Mouse (Mus musculus) lung, postnatal 0 days (tissue): ENCODE data around the gene Grsf1. TPM values are rescaled to one million over a fixed set of nuclear protein-coding genes. Genes with fewer than 3 reads are reported as not detected.

Source experiments
- ATAC-seq: fragments of 200-750 bp; cut with Nextera tagmentation; 2 replicates; pipeline ENCODE4 v1.8.0; 2017; ENCODE audit warnings: moderate library complexity
- DNase-seq: peaks from one replicate; pipeline ENCODE4 v3.0.0-alpha.2; 2016; ENCODE audit warnings: low spot score
- H3K27ac ChIP-seq: fragments of 300-500 bp; sonication (generic); 2 replicates; pipeline ENCODE4 v1.5.1; 2014; ENCODE audit warnings: antibody characterized with exemption, mild to moderate bottlenecking, low read length, mixed read lengths
- H3K27me3 ChIP-seq: fragments of 300-500 bp; sonication (generic); replicated peaks from 2 replicates; pipeline ENCODE4 v1.6.1; 2014; ENCODE audit warnings: low read length, mixed read lengths; ENCODE audit not compliant: insufficient read depth
- H3K36me3 ChIP-seq: fragments of 300-500 bp; sonication (generic); 2 replicates; pipeline ENCODE4 v1.6.1; 2014; ENCODE audit warnings: low read length, mixed read lengths; ENCODE audit not compliant: insufficient read depth
- H3K4me1 ChIP-seq: fragments of 300-500 bp; sonication (generic); 2 replicates; pipeline ENCODE4 v1.6.1; 2014; ENCODE audit warnings: antibody characterized with exemption, low read depth, low read length, mixed read lengths; ENCODE audit not compliant: insufficient read depth
- H3K4me2 ChIP-seq: fragments of 300-500 bp; sonication (generic); replicated peaks from 2 replicates; pipeline ENCODE4 v1.6.1; 2014; ENCODE audit warnings: low read depth, mild to moderate bottlenecking, low read length, moderate library complexity, mixed read lengths
- H3K4me3 ChIP-seq: fragments of 300-500 bp; sonication (generic); 2 replicates; pipeline ENCODE4 v1.5.1; 2014; ENCODE audit warnings: low read depth, low read length
- H3K9ac ChIP-seq: fragments of 300-500 bp; sonication (generic); replicated peaks from 2 replicates; pipeline ENCODE4 v1.6.1; 2014; ENCODE audit warnings: low read depth, mild to moderate bottlenecking
- H3K9me3 ChIP-seq: fragments of 300-500 bp; sonication (generic); 2 replicates; pipeline ENCODE4 v1.6.1; 2016; ENCODE audit warnings: low read length, mixed read lengths
- CTCF ChIP-seq: IDR thresholded peaks from 2 replicates; pipeline ENCODE4 v1.5.1; 2016; ENCODE audit warnings: antibody characterized with exemption, mild to moderate bottlenecking
- EP300 ChIP-seq: IDR thresholded peaks from 2 replicates; pipeline ENCODE4 v1.6.1; 2016; ENCODE audit warnings: antibody characterized with exemption, mild to moderate bottlenecking, control low read depth
- WGBS: fragments of 180-500 bp; shearing (Covaris S2); extraction: QIAGEN DNeasy Blood & Tissue Kit; methylation state at CpG from one replicate; pipeline ENCODE4 v1.1.7; 2014; 5-methylcytosine and 5-hydroxymethylcytosine counted together
- polyA plus RNA-seq: library from polyadenylated mRNA; unstranded; fragments of >200 nt; fragmentation: Nextera tagmentation; extraction: Ambion mirVana; gene quantifications from 2 replicates; pipeline ENCODE4 v1.2.1, GENCODE M21; 2015

The Grsf1 gene
- 45.4 and 46.0 TPM in 2 replicates for polyA plus RNA-seq

DNA sequence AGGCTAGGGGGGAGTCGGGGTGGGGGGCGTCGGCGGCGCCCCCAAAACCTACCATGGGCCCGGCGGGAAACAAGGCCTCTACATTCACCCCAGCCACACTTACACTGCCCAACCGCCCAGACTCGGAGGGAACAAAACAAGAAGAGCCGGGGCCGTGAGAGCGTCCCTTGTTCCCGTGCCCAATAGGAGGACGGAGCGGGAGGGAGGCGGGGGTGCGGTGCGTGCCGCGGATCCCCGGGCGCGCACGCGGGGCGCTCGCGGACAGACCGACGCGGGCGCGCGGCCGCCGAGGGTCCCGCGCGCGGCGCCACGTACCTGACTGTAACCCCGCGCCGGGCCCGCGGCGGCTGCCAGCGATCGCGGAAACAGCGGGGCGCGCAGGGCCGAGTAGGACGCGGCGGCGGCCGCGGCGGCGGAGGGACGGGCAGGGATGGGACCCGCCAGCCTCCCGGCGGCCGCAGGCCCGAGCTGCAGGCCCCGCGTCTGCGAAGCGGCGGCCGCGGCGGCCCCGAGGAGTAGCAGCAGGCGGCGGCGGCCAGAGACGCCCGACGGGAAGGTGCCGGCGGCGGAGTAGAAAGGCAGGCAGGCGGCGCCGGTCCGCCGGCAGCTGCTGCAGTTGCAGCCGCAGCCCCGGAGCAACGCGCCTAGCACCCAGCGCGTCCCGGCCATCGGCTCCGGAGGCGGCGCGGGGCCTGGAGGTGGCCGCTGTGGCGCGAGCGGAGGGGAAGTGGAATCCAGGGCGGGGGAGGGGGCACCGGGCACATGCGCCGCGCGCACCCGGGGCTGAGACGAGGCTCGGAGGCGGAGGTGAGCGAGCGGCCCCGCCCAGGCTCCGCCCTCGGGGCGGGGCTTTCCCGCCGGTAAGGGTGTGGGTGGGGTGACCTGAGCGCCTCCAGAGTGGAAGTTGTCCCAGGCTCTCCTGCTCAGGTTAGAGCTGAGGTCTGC is at the start of gene Grsf1:
Gene Grsf1, minus strand, starts transcription at position 729 of the 945 bp plus-strand sequence.
- under 1% methylated on average over 82 of the region's 127 CpGs for WGBS
- Histone ChIP-seq H3K4me3 (peak within 1 kb of the TSS; percentile 94), H3K27me3 (no peaks in the 10 kb centered on the region), H3K9ac (peak within 1 kb of the TSS; percentile 91), H3K4me1 (peaks cover 3% of the 10 kb centered on the region; the same call in 1 of the 2 replicates), H3K27ac (peak within 1 kb of the TSS; percentile 98), H3K4me2 (peak within 1 kb of the TSS; percentile 87), H3K36me3 (no peaks in the 10 kb centered on the region), H3K9me3 (no peaks in the 10 kb centered on the region)
- ATAC-seq (peak; percentile 91), DNase-seq (peak; percentile 94)
- TF ChIP-seq EP300 (no peak), CTCF (no peak)

GRCm38 (mm10) chr5:88724030-88724429 is 48.1 kb upstream of the Grsf1 start:
- no peaks in the 10 kb centered on the region for H3K9me3 ChIP-seq
- TF ChIP-seq EP300 = no peak
- no peak for TF ChIP-seq CTCF
- DNase-seq = no peak
- no peaks in the 10 kb centered on the region for H3K27me3 ChIP-seq
- no peak for ATAC-seq
- H3K4me1 ChIP-seq = peaks cover 14% of the 10 kb centered on the region; the same call in 1 of the 2 replicates
- WGBS = 55% methylated on average over 3 of the region's 3 CpGs
- H3K4me3 ChIP-seq = no peak overlapping the region
- H3K27ac ChIP-seq = no peak overlapping the region
- no peaks in the 10 kb centered on the region for H3K36me3 ChIP-seq
- H3K4me2 ChIP-seq = no peak overlapping the region
- no peak overlapping the region for H3K9ac ChIP-seq

DNA sequence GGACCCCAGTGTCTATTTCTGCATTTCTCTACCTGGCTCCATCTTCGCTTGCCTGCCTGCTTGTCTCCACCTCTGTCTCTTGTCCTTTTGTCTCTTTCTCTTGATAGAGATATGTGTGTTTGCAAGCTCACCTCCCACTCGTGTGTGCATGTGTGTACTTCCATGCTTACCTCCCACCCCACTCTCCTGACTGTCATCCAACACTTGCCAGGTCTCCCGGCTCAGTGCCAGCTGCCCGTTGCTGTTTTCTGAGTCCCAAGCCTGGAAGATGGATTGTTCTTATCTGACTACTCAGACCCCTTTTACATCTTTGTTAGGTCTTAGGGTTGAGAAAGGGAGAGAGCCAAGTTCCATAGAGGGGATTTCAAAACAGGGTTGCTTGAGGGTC is 46.2 kb upstream of the Grsf1 start:
- Histone ChIP-seq H3K27me3 (no peaks in the 10 kb centered on the region), H3K9ac (no peak overlapping the region; the same call in 1 of the 2 replicates), H3K4me3 (peak overlapping the region; percentile 98), H3K4me2 (peak overlapping the region; percentile 75), H3K4me1 (peaks cover 14% of the 10 kb centered on the region; the same call in 1 of the 2 replicates), H3K36me3 (no peaks in the 10 kb centered on the region), H3K27ac (0 out of 2 replicates have a peak overlapping the region, but pooled peaks have one; percentile 14), H3K9me3 (no peaks in the 10 kb centered on the region)
- DNase-seq = peak; percentile 16
- ATAC-seq = no peak
- WGBS = 12% methylated on average over 4 of the region's 4 CpGs
- no peak for TF ChIP-seq EP300
- TF ChIP-seq CTCF = no peak

GRCm38 (mm10) chr5:88721565-88722212 is 45.7 kb upstream of the Grsf1 start:
- Histone ChIP-seq H3K27me3 (no peaks in the 10 kb centered on the region), H3K36me3 (no peaks in the 10 kb centered on the region), H3K9me3 (no peaks in the 10 kb centered on the region), H3K27ac (peak overlapping the region; percentile 98), H3K4me3 (peak overlapping the region; percentile 98), H3K9ac (peak overlapping the region; percentile 86), H3K4me2 (peak overlapping the region; percentile 75), H3K4me1 (peaks cover 14% of the 10 kb centered on the region; the same call in 1 of the 2 replicates)
- ATAC-seq (peak; percentile 69), DNase-seq (peak; percentile 78)
- TF ChIP-seq CTCF = no peak
- no peak for TF ChIP-seq EP300
- WGBS = under 1% methylated on average over 30 of the region's 31 CpGs

GRCm38 (mm10) chr5:88721003-88721475 is 45.1 kb upstream of the Grsf1 start:
- peak; percentile 51 for DNase-seq
- ATAC-seq = peak; percentile 59

More at GRCm38 (mm10) chr5:88721003-88721475, 45.1 kb upstream of the Grsf1 start:
- Histone ChIP-seq H3K27ac (peak overlapping the region; percentile 98), H3K4me2 (peak overlapping the region; percentile 75), H3K36me3 (no peaks in the 10 kb centered on the region), H3K27me3 (no peaks in the 10 kb centered on the region), H3K4me3 (peak overlapping the region; percentile 98), H3K4me1 (peaks cover 14% of the 10 kb centered on the region; the same call in 1 of the 2 replicates), H3K9ac (peak overlapping the region; percentile 86), H3K9me3 (no peaks in the 10 kb centered on the region)
- TF ChIP-seq EP300 (no peak), CTCF (no peak)
- 0% methylated on average over 25 of the region's 38 CpGs for WGBS
